Mouse (Mus musculus): ENCODE measurements around the gene Stip1. TPM values are rescaled to one million over a fixed set of nuclear protein-coding genes. Genes with fewer than 3 reads are reported as not detected.
A peak's percentile ranks its signal among the peaks of the same experiment; 100 is the strongest.

Stip1 gene
- total and polyA plus RNA-seq, 2 experiments from 2014 or later: 124 to 156 TPM

GRCm38 (mm10) chr19:6973581-6974190 is 66.1 kb downstream of the Stip1 start:
- ATAC-seq (no peak), DNase-seq (no peak)
- peaks cover 9% of the 10 kb centered on the region for H3K36me3 ChIP-seq (ENCODE audit: insufficient read depth)
- TF ChIP-seq CTCF (IDR thresholded peaks at IDR 0.05; ENCODE audit: low read depth): no peak
- H3K27me3 ChIP-seq (ENCODE audit: insufficient read depth, low read length): no peaks in the 10 kb centered on the region
- peak overlapping the region; percentile 80 for H3K9ac ChIP-seq
- peaks cover 8% of the 10 kb centered on the region for H3K4me1 ChIP-seq (ENCODE audit: insufficient read depth)
- WGBS: 31% methylated on average over 12 of the region's 12 CpGs
- peak overlapping the region; percentile 82 for H3K4me3 ChIP-seq (ENCODE audit: low read depth, low read length)
- H3K4me2 ChIP-seq (ENCODE audit: low read depth): peak overlapping the region; percentile 75
- H3K27ac ChIP-seq (ENCODE audit: low read depth, low read length): peak overlapping the region; percentile 85
- no peaks in the 10 kb centered on the region for H3K9me3 ChIP-seq (ENCODE audit: low read length)

- Histone ChIP-seq H3K27me3 (ENCODE audit: insufficient read depth, low read length) (no peaks in the 10 kb centered on the region), H3K9ac (no peak overlapping the region), H3K9me3 (ENCODE audit: low read length) (no peaks in the 10 kb centered on the region), H3K27ac (ENCODE audit: low read depth, low read length) (no peak overlapping the region), H3K36me3 (ENCODE audit: insufficient read depth) (no peaks in the 10 kb centered on the region; the same call in 1 of the 2 replicates), H3K4me2 (ENCODE audit: low read depth) (no peak overlapping the region), H3K4me3 (ENCODE audit: low read depth, low read length) (no peak overlapping the region), H3K4me1 (ENCODE audit: insufficient read depth) (peaks cover 8% of the 10 kb centered on the region; the same call in 1 of the 2 replicates)
- TF ChIP-seq CTCF (IDR thresholded peaks at IDR 0.05; ENCODE audit: low read depth): no peak
- DNase-seq (no peak), ATAC-seq (no peak)
- 75% methylated on average over 13 of the region's 13 CpGs for WGBS
Measured at GRCm38 (mm10) chr19:6972247-6972917, 67.4 kb downstream of the Stip1 start.

- no peak overlapping the region for H3K4me3 ChIP-seq (ENCODE audit: low read depth, low read length)
- H3K27me3 ChIP-seq (ENCODE audit: insufficient read depth, low read length): no peaks in the 10 kb centered on the region
- H3K9me3 ChIP-seq (ENCODE audit: low read length): no peaks in the 10 kb centered on the region
- DNase-seq: no peak
- ATAC-seq: no peak
- TF ChIP-seq CTCF (IDR thresholded peaks at IDR 0.05; ENCODE audit: low read depth): no peak
- no peak overlapping the region for H3K4me2 ChIP-seq (ENCODE audit: low read depth)
- 58% methylated on average over 6 of the region's 6 CpGs for WGBS
- H3K36me3 ChIP-seq (ENCODE audit: insufficient read depth): no peaks in the 10 kb centered on the region
- H3K27ac ChIP-seq (ENCODE audit: low read depth, low read length): no peak overlapping the region
- no peak overlapping the region for H3K9ac ChIP-seq
- peaks cover 6% of the 10 kb centered on the region; the same call in 1 of the 2 replicates for H3K4me1 ChIP-seq (ENCODE audit: insufficient read depth)
Measured at GRCm38 (mm10) chr19:6971644-6972043, 68.1 kb downstream of the Stip1 start.

Other genes starting within 250 kb of the Stip1 start
- 18.0 and 24.2 TPM in 2 replicates for gene Rps6ka4, start 199.3 kb downstream of the Stip1 start, total RNA-seq (2014; rRNA removed)
- gene Rps6ka4, start 199.3 kb downstream of the Stip1 start, polyA plus RNA-seq (2015; fragmentation: Nextera tagmentation; extraction: Ambion mirVana): 11.2 and 14.3 TPM in 2 replicates
- 0.57 and 3.5 TPM in 2 replicates for gene Ccdc88b, start 181.8 kb downstream of the Stip1 start, total RNA-seq (2014; rRNA removed)
- gene Ccdc88b, start 181.8 kb downstream of the Stip1 start, polyA plus RNA-seq (2015; fragmentation: Nextera tagmentation; extraction: Ambion mirVana): 0.30 and 0.67 TPM in 2 replicates
- 52.3 and 69.6 TPM in 2 replicates for gene Trmt112, start 130.3 kb downstream of the Stip1 start, total RNA-seq (2014; rRNA removed)
- gene Trmt112, start 130.3 kb downstream of the Stip1 start, polyA plus RNA-seq (2015; fragmentation: Nextera tagmentation; extraction: Ambion mirVana): 102 and 103 TPM in 2 replicates
- gene Prdx5, start 129.9 kb downstream of the Stip1 start, total RNA-seq (2014; rRNA removed): 182 and 199 TPM in 2 replicates
- gene Prdx5, start 129.9 kb downstream of the Stip1 start, polyA plus RNA-seq (2015; fragmentation: Nextera tagmentation; extraction: Ambion mirVana): 424 and 467 TPM in 2 replicates
- gene Esrra, start 118.2 kb downstream of the Stip1 start, total RNA-seq (2014; rRNA removed): 42.6 and 43.0 TPM in 2 replicates
- 6.4 and 8.4 TPM in 2 replicates for gene Esrra, start 118.2 kb downstream of the Stip1 start, polyA plus RNA-seq (2015; fragmentation: Nextera tagmentation; extraction: Ambion mirVana)
- 0.71 and 1.6 TPM in 2 replicates for gene Catsperz, start 114.6 kb downstream of the Stip1 start, total RNA-seq (2014; rRNA removed)
- gene Catsperz, start 114.6 kb downstream of the Stip1 start, polyA plus RNA-seq (2015; fragmentation: Nextera tagmentation; extraction: Ambion mirVana): 1.2 and 2.4 TPM in 2 replicates
- 8.8 and 12.7 TPM in 2 replicates for gene Kcnk4, start 105.5 kb downstream of the Stip1 start, total RNA-seq (2014; rRNA removed)
- gene Kcnk4, start 105.5 kb downstream of the Stip1 start, polyA plus RNA-seq (2015; fragmentation: Nextera tagmentation; extraction: Ambion mirVana): 8.6 and 8.7 TPM in 2 replicates
- 56.5 and 94.9 TPM in 2 replicates for gene Bad, start 98.1 kb downstream of the Stip1 start, total RNA-seq (2014; rRNA removed)
- gene Bad, start 98.1 kb downstream of the Stip1 start, polyA plus RNA-seq (2015; fragmentation: Nextera tagmentation; extraction: Ambion mirVana): 95.3 and 111 TPM in 2 replicates
- gene Gpr137, start 97.5 kb downstream of the Stip1 start, total RNA-seq (2014; rRNA removed): 65.4 and 75.2 TPM in 2 replicates
- 68.5 and 77.6 TPM in 2 replicates for gene Gpr137, start 97.5 kb downstream of the Stip1 start, polyA plus RNA-seq (2015; fragmentation: Nextera tagmentation; extraction: Ambion mirVana)
- gene Ppp1r14b, start 65.0 kb downstream of the Stip1 start, total RNA-seq (2014; rRNA removed): 226 and 269 TPM in 2 replicates
- gene Ppp1r14b, start 65.0 kb downstream of the Stip1 start, polyA plus RNA-seq (2015; fragmentation: Nextera tagmentation; extraction: Ambion mirVana): 201 and 269 TPM in 2 replicates
- gene Plcb3, start 63.5 kb downstream of the Stip1 start, total RNA-seq (2014; rRNA removed): 12.8 and 13.1 TPM in 2 replicates
- 7.3 and 10.0 TPM in 2 replicates for gene Plcb3, start 63.5 kb downstream of the Stip1 start, polyA plus RNA-seq (2015; fragmentation: Nextera tagmentation; extraction: Ambion mirVana)
- 23.5 and 26.8 TPM in 2 replicates for gene Fkbp2, start 59.5 kb downstream of the Stip1 start, total RNA-seq (2014; rRNA removed)
- gene Fkbp2, start 59.5 kb downstream of the Stip1 start, polyA plus RNA-seq (2015; fragmentation: Nextera tagmentation; extraction: Ambion mirVana): 102 and 106 TPM in 2 replicates
- gene Vegfb, start 52.3 kb downstream of the Stip1 start, total RNA-seq (2014; rRNA removed): 24.9 and 28.4 TPM in 2 replicates
- 52.8 and 64.6 TPM in 2 replicates for gene Vegfb, start 52.3 kb downstream of the Stip1 start, polyA plus RNA-seq (2015; fragmentation: Nextera tagmentation; extraction: Ambion mirVana)
- 15.1 and 20.2 TPM in 2 replicates for gene Dnajc4, start 47.4 kb downstream of the Stip1 start, total RNA-seq (2014; rRNA removed)
- 20.7 and 24.8 TPM in 2 replicates for gene Dnajc4, start 47.4 kb downstream of the Stip1 start, polyA plus RNA-seq (2015; fragmentation: Nextera tagmentation; extraction: Ambion mirVana)
- 7.9 and 9.5 TPM in 2 replicates for gene Nudt22, start 43.9 kb downstream of the Stip1 start, total RNA-seq (2014; rRNA removed)
- gene Nudt22, start 43.9 kb downstream of the Stip1 start, polyA plus RNA-seq (2015; fragmentation: Nextera tagmentation; extraction: Ambion mirVana): 14.3 and 15.3 TPM in 2 replicates
- 16.2 and 16.3 TPM in 2 replicates for gene Trpt1, start 43.8 kb downstream of the Stip1 start, total RNA-seq (2014; rRNA removed)
- 18.2 and 18.7 TPM in 2 replicates for gene Trpt1, start 43.8 kb downstream of the Stip1 start, polyA plus RNA-seq (2015; fragmentation: Nextera tagmentation; extraction: Ambion mirVana)
- 4.4 and 6.0 TPM in 2 replicates for gene Fermt3, start 20.5 kb downstream of the Stip1 start, total RNA-seq (2014; rRNA removed)
- gene Fermt3, start 20.5 kb downstream of the Stip1 start, polyA plus RNA-seq (2015; fragmentation: Nextera tagmentation; extraction: Ambion mirVana): 2.6 and 3.6 TPM in 2 replicates
- gene Macrod1, start 16.8 kb upstream of the Stip1 start, total RNA-seq (2014; rRNA removed): 8.1 and 9.4 TPM in 2 replicates
- gene Macrod1, start 16.8 kb upstream of the Stip1 start, polyA plus RNA-seq (2015; fragmentation: Nextera tagmentation; extraction: Ambion mirVana): 8.0 and 8.5 TPM in 2 replicates
- 8.1 and 8.8 TPM in 2 replicates for gene Flrt1, start 65.8 kb upstream of the Stip1 start, total RNA-seq (2014; rRNA removed)
- gene Flrt1, start 65.8 kb upstream of the Stip1 start, polyA plus RNA-seq (2015; fragmentation: Nextera tagmentation; extraction: Ambion mirVana): 6.7 and 11.3 TPM in 2 replicates
- gene Otub1, start 166.3 kb upstream of the Stip1 start, total RNA-seq (2014; rRNA removed): 248 and 252 TPM in 2 replicates
- gene Otub1, start 166.3 kb upstream of the Stip1 start, polyA plus RNA-seq (2015; fragmentation: Nextera tagmentation; extraction: Ambion mirVana): 286 and 290 TPM in 2 replicates
- 735 and 828 TPM in 2 replicates for gene Cox8a, start 177.6 kb upstream of the Stip1 start, total RNA-seq (2014; rRNA removed)
- 1,247 and 1,523 TPM in 2 replicates for gene Cox8a, start 177.6 kb upstream of the Stip1 start, polyA plus RNA-seq (2015; fragmentation: Nextera tagmentation; extraction: Ambion mirVana)
- 48.5 and 57.7 TPM in 2 replicates for gene Naa40, start 201.2 kb upstream of the Stip1 start, total RNA-seq (2014; rRNA removed)
- gene Naa40, start 201.2 kb upstream of the Stip1 start, polyA plus RNA-seq (2015; fragmentation: Nextera tagmentation; extraction: Ambion mirVana): 34.7 and 44.0 TPM in 2 replicates
- gene Rcor2, start 227.4 kb upstream of the Stip1 start, total RNA-seq (2014; rRNA removed): 41.9 and 49.6 TPM in 2 replicates
- 13.7 and 14.5 TPM in 2 replicates for gene Rcor2, start 227.4 kb upstream of the Stip1 start, polyA plus RNA-seq (2015; fragmentation: Nextera tagmentation; extraction: Ambion mirVana)

All from forebrain, postnatal 0 days (tissue).